Mouse (Mus musculus) kidney, embryonic 14.5 days (tissue): Measurements from ENCODE around the gene Abcg4. TPM values are rescaled to one million over a fixed set of nuclear protein-coding genes. Genes with fewer than 3 reads are reported as not detected.
"Not testable (repeated sequence)": the region's sequence is repeated elsewhere in the genome, so short reads cannot be mapped to it uniquely, and the experiment has no call there.

ENCODE experiments used
- ATAC-seq: fragments of 200-750 bp; cut with Nextera tagmentation; 2 replicates; pipeline ENCODE4 v1.8.0; 2017; ENCODE audit warnings: moderate number of reproducible peaks, mild to moderate bottlenecking, moderate TSS enrichment, moderate library complexity; ENCODE audit not compliant: low FRiP score, low TSS enrichment
- H3K27ac ChIP-seq: fragments of 300-500 bp; sonication (generic); 2 replicates; pipeline ENCODE4 v1.5.1; 2014; ENCODE audit warnings: low read depth, mild to moderate bottlenecking, low read length, moderate library complexity, mixed read lengths
- H3K27me3 ChIP-seq: fragments of 300-500 bp; sonication (generic); 2 replicates; pipeline ENCODE4 v1.6.1; 2014; ENCODE audit warnings: mild to moderate bottlenecking, low read length; ENCODE audit not compliant: control insufficient read depth, insufficient read depth
- H3K36me3 ChIP-seq: fragments of 300-500 bp; sonication (generic); 2 replicates; pipeline ENCODE4 v1.6.1; 2014; ENCODE audit warnings: low read length, mixed read lengths; ENCODE audit not compliant: control insufficient read depth, insufficient read depth
- H3K4me1 ChIP-seq: fragments of 300-500 bp; sonication (generic); 2 replicates; pipeline ENCODE4 v1.6.1; 2014; ENCODE audit warnings: low read length, mixed read lengths; ENCODE audit not compliant: control insufficient read depth, insufficient read depth
- H3K4me2 ChIP-seq: fragments of 300-500 bp; sonication (generic); replicated peaks from 2 replicates; pipeline ENCODE4 v1.6.1; 2014; ENCODE audit warnings: low read depth, mild to moderate bottlenecking, low read length
- H3K4me3 ChIP-seq: fragments of 300-500 bp; sonication (generic); 2 replicates; pipeline ENCODE4 v1.5.1; 2014; ENCODE audit warnings: mild to moderate bottlenecking, low read length
- H3K9ac ChIP-seq: fragments of 300-500 bp; sonication (generic); 2 replicates; pipeline ENCODE4 v1.6.1; 2014; ENCODE audit warnings: low read depth, mild to moderate bottlenecking, low read length, moderate library complexity
- H3K9me3 ChIP-seq: fragments of 300-500 bp; sonication (generic); 2 replicates; pipeline ENCODE4 v1.6.1; 2016; ENCODE audit warnings: low read length; ENCODE audit not compliant: control insufficient read depth
- whole genome bisulfite sequencing: fragments of 180-500 bp; shearing (Covaris S2); extraction: QIAGEN DNeasy Blood & Tissue Kit; methylation state at CpG from one replicate; pipeline ENCODE4 v1.1.7; 2014; 5-methylcytosine and 5-hydroxymethylcytosine counted together
- polyA plus RNA-seq: library from polyadenylated mRNA; unstranded; fragments of >200 nt; fragmentation: Nextera tagmentation; extraction: Ambion mirVana; gene quantifications from 2 replicates; pipeline ENCODE4 v1.2.1, GENCODE M21; 2014

Gene Abcg4
- polyA plus RNA-seq, 1 experiment from 2014 or later, result 2.7 TPM

DNA sequence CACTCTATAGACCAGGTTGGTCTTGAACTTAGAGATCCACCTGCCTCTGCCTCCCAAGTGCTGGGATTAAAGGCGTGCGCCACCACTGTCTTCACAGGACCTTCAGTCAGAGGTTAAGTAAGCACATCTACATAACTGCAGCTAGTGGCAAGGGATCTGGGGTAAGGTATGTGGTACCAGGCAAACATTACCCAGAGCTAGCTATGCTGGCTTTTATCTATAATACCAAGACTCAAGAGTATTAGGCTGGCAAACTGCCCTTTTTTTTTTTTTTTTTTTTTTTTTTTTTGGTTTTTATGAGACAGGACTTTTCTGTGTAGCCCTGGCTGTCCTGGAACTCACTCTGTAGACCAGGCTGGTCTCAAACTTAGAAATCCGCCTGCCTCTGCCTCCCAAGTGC is 11.6 kb upstream of the Abcg4 start:
- H3K27ac ChIP-seq, H3K4me1 ChIP-seq, H3K4me2 ChIP-seq, ATAC-seq, H3K9ac ChIP-seq, H3K9me3 ChIP-seq, H3K27me3 ChIP-seq, H3K4me3 ChIP-seq: not testable (repeated sequence)
- peaks cover 70% of the 10 kb centered on the region for H3K36me3 ChIP-seq
- 96% methylated on average over 3 of the region's 3 CpGs for WGBS

DNA sequence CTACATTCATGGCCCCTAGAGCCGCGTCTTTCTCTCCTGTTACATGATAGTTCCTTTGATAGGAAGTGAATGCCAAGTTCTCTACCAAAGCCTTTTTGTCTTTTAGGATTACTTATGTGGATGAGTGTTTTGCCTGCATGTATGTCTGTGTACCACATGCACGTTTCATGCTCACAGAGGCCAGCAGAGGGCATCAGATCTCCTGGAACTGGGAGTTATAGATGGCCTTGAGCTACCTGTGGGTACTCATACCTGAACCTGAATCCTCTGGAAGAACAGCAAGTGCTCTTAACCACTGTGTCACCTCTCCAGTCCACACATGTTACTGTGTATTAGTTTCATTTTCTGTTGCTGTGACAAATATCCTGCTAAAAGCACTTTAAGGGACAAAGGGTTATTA is 4.1 kb upstream of the Abcg4 start:
- Histone ChIP-seq H3K4me2 (no peak overlapping the region), H3K36me3 (peaks cover 54% of the 10 kb centered on the region), H3K27me3 (peaks cover 11% of the 10 kb centered on the region; the same call in 1 of the 2 replicates), H3K9ac (no peak overlapping the region), H3K4me1 (peaks cover 10% of the 10 kb centered on the region), H3K9me3 (no peaks in the 10 kb centered on the region), H3K4me3 (no peak overlapping the region), H3K27ac (no peak overlapping the region)
- no peak for ATAC-seq
- 71% methylated on average over 3 of the region's 3 CpGs for WGBS

DNA sequence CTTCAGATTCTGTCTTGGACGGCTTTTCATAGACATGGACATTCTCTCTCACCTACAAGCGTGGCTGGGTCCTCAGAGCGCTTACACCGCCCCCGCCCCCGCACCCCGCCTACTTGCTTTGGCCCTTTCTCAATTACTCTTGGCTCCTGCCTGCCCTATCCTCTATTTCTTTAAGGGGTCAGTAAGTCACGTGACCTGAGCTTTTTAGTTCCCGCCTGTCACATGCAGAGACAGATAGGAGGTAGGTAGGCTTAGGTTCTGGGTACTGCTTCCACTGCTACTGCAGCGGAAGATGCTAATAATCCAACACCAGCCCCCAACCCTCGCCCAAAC is 510 bp upstream of the Abcg4 start:
- 9% methylated on average over 11 of the region's 11 CpGs for WGBS
- H3K4me3 ChIP-seq, result no peak overlapping the region

DNA sequence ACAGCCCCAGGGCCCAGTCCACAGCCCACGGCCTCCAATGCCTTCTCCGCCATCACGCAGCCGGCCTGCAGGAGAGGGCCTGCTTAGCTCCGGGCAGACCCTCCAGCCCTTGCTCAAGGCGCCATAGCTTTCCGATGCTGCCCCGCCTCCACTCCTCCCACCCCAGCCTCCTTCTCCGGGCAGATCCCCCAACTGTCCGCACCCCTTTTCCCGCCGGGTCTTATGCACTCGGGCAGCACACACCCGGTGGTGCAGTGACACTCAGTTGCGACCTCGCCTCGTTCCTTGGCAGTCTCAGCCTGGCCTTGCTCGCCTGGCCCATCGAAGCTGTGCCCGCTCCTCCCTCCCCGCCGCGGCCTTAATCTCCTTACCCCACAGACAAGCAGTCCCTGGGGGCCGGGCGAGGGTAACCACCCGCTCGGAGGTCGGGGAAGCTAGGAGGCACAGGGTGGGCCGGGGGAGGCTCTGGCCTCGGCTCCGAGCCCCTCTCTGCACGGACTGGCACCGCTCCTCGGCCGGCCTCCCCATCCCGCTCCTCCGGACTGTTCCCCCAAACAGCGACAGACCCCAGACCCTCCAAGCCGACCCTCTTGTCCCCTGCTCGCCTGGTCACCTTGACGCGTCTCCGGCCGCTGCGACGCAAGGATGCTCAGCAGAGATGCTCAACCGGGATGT is 877 bp downstream of the Abcg4 start:
- peak; percentile 57 for ATAC-seq
- 2% methylated on average over 38 of the region's 47 CpGs for WGBS
- Histone ChIP-seq H3K36me3 (peaks cover 7% of the 10 kb centered on the region; the same call in 1 of the 2 replicates), H3K4me3 (peak overlapping the region; percentile 64), H3K9me3 (no peaks in the 10 kb centered on the region), H3K27ac (no peak overlapping the region), H3K4me2 (peak overlapping the region; percentile 96), H3K9ac (peak overlapping the region; percentile 66), H3K27me3 (peaks cover 21% of the 10 kb centered on the region), H3K4me1 (peaks cover 10% of the 10 kb centered on the region)

More for the DNA sequence above, 510 bp upstream of the Abcg4 start:
- Histone ChIP-seq H3K27me3 (peaks cover 21% of the 10 kb centered on the region), H3K9me3 (no peaks in the 10 kb centered on the region), H3K9ac (no peak overlapping the region), H3K36me3 (peaks cover 21% of the 10 kb centered on the region), H3K27ac (no peak overlapping the region), H3K4me2 (peak overlapping the region; percentile 96; the same call in 1 of the 2 replicates), H3K4me1 (peaks cover 10% of the 10 kb centered on the region)
- no peak for ATAC-seq

DNA sequence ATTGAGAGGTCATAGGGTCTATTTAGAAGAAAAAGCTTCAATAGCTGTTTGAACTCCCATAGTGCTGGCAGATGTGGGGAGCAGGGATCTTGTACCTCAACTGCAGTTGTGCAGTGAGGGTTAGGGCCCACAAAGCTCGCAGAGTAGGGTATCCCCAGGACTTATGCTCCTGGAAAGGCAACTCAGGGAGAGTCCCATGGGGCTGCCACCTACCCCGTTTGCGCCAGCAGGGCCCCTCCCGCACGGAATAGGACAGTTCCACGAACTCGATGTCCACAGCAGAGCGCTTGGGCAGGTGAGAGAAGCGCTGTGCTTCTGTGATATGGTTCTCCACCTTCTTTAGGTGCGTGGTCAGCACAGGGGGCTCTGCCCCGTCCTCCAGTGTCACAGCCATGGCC is 1.4 kb downstream of the Abcg4 start:
- Histone ChIP-seq H3K4me3 (peak overlapping the region; percentile 64), H3K36me3 (peaks cover 3% of the 10 kb centered on the region; the same call in 1 of the 2 replicates), H3K9me3 (no peaks in the 10 kb centered on the region), H3K27me3 (peaks cover 21% of the 10 kb centered on the region), H3K4me2 (peak overlapping the region; percentile 96), H3K9ac (peak overlapping the region; percentile 66), H3K27ac (no peak overlapping the region), H3K4me1 (peaks cover 10% of the 10 kb centered on the region)
- 5% methylated on average over 11 of the region's 11 CpGs for WGBS
- ATAC-seq, result 0 out of 2 replicates have a peak, but pooled peaks have one; percentile 10

DNA sequence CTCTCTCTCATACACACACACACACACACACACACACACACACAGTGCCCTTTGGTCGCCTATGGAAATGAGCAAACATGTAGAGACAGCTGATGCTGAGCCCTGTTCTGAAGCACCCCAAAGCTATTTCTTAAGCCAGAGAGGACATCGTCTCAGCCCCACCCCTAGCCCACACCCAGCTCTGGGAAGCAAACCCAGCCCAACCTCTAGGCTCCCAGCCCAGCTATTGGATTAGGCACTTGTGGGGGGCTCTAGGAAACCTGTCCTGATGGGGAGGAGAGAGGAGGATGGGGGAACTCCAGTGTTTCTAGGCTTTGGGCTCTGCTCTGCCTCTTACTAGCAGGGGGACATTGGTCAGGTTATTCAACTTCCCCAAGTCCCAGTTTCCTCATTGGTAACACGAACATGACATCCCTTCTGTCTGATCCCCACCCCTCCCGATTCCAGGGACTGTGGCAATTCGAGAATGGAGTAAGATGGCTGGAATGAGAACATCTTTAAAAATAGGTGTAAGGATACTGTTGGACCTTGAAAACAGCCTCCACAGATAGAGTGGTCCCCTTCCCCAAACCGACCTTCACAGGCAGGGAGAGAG is 2.1 kb downstream of the Abcg4 start:
- H3K27ac ChIP-seq, result no peak overlapping the region
- H3K27me3 ChIP-seq, result peaks cover 21% of the 10 kb centered on the region
- ATAC-seq, result no peak
- 12% methylated on average over 6 of the region's 6 CpGs for WGBS
- H3K36me3 ChIP-seq, result peaks cover 3% of the 10 kb centered on the region; the same call in 1 of the 2 replicates
- peak overlapping the region; percentile 4; the same call in 1 of the 2 replicates for H3K4me3 ChIP-seq
- H3K4me2 ChIP-seq, result no peak overlapping the region
- no peak overlapping the region for H3K9ac ChIP-seq
- peaks cover 10% of the 10 kb centered on the region for H3K4me1 ChIP-seq
- H3K9me3 ChIP-seq, result no peaks in the 10 kb centered on the region

DNA sequence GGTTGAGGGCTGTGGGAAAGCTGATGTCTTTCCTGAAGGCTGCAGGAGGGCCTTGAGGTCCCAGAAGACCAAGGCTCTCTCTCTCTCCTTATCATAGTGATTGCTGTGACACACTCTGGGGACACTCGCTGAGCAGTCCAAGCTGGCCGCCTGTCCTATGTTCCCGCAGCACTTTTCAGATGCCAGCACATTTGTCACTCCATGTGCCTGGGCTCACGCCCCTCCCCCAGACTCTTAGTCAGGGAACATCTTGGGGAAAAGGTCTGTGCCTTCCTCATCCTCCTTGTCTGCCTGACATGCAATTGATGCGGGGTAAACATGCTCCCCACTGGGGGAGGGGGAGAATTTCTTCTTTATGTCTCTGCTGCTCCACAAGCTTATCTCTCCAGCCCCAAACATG is 5.2 kb downstream of the Abcg4 start:
- H3K27ac ChIP-seq, result no peak overlapping the region
- H3K27me3 ChIP-seq, result peaks cover 17% of the 10 kb centered on the region
- H3K9me3 ChIP-seq, result no peaks in the 10 kb centered on the region
- WGBS, result 56% methylated on average over 5 of the region's 5 CpGs
- no peak for ATAC-seq
- H3K4me2 ChIP-seq, result no peak overlapping the region
- peaks cover under 1% of the 10 kb centered on the region for H3K4me1 ChIP-seq
- no peak overlapping the region for H3K9ac ChIP-seq
- H3K36me3 ChIP-seq, result no peaks in the 10 kb centered on the region
- H3K4me3 ChIP-seq, result no peak overlapping the region

DNA sequence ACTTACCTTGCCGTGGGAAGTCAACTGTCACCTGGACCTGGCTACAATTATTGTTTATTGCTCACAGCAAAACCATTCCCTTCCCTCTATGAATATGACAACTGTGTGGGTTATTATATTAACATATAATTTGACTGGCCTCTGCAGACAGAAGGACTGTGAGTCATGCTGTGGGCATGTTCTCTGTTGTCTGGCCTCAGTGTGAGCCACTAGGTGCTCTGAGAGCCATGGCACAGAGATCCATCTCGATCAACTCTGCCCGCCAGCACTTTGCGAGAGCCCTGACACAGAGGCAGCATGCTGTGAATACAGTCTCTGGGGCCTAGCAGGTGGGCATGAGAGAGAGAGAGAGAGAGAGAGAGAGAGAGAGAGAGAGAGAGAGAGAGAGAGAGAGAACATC is 18.4 kb downstream of the Abcg4 start:
- Histone ChIP-seq H3K4me1 (peaks cover 6% of the 10 kb centered on the region; the same call in 1 of the 2 replicates), H3K27ac (no peak overlapping the region), H3K9ac (no peak overlapping the region), H3K27me3 (no peaks in the 10 kb centered on the region), H3K9me3 (peaks cover 3% of the 10 kb centered on the region; the same call in 1 of the 2 replicates), H3K4me3 (no peak overlapping the region), H3K36me3 (no peaks in the 10 kb centered on the region), H3K4me2 (no peak overlapping the region)
- ATAC-seq, result no peak
- WGBS, result 92% methylated on average over 4 of the region's 4 CpGs

DNA sequence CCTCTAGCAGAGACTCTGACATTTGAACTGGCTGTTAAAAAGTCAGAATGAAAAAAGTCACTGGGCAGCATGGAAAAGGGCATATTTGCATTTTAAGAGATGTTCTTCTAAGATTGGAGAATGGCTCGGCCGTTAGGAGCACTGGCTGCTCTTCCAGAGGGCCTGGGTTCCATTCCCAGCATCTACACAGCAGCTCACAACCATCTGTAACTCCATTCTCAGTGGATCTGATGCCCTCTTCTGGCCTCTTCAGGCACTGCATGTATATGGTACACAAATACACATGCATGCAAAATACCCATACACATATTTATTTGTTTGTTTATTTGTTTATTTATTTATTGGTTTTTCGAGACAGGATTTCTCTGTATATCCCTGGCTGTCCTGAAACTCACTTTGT is 19.3 kb downstream of the Abcg4 start:
- no peaks in the 10 kb centered on the region for H3K27me3 ChIP-seq
- H3K9me3 ChIP-seq, result peaks cover 3% of the 10 kb centered on the region; the same call in 1 of the 2 replicates
- H3K4me2 ChIP-seq, result no peak overlapping the region
- no peak overlapping the region for H3K27ac ChIP-seq
- ATAC-seq, result no peak
- peaks cover 6% of the 10 kb centered on the region; the same call in 1 of the 2 replicates for H3K4me1 ChIP-seq
- no peaks in the 10 kb centered on the region for H3K36me3 ChIP-seq
- no peak overlapping the region for H3K9ac ChIP-seq
- 91% methylated on average over 3 of the region's 3 CpGs for WGBS
- H3K4me3 ChIP-seq, result no peak overlapping the region
